Comparison of ENCODE assay signal across 9 mouse cellular contexts in the genomic region with DNA sequence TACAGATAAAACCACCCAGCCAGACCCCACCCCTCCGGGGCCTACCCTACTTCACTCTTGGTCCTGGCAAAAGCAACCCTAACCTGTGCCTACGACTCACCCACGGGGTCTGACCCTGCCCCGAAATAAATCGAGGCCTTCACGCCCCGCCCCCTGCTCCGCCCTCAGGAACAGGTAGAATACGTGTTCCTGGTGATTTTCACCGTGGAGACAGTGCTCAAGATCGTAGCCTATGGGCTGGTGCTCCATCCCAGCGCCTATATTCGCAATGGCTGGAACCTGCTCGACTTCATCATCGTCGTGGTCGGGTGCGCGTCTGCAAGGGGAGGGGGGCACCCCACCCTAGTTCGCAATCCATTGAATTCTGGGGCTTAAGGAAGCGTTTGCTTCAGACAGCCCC. TPM values are rescaled to one million over a fixed set of nuclear protein-coding genes. Genes with fewer than 3 reads are reported as not detected.
DNase-seq lines count a peak whose midpoint lies in the region; ATAC-seq and TF ChIP-seq lines count a peak whose summit lies in the region.
"Had no signal": no experiment of that assay in that cellular context is flagged by ENCODE, and none has a peak within 500 bp of the region (broad histone marks: within the 10 kb centered on the region; RNA-seq: fewer than 3 reads in every experiment).

No protein-coding gene starts in this region.

- no peaks in the 10 kb centered on the region for H3K27me3 ChIP-seq in lung, postnatal 0 days (replicated peaks; ENCODE audit: insufficient read depth, low read length)
- H3K27me3 ChIP-seq in intestine, embryonic 15.5 days (replicated peaks) = no peaks in the 10 kb centered on the region

- H3K4me3 ChIP-seq in lung, postnatal 0 days (ENCODE audit: low read depth, low read length) = peak overlapping the region; percentile 25; the same call in 1 of the 2 replicates
- H3K4me3 ChIP-seq in intestine, embryonic 15.5 days (replicated peaks) = peak overlapping the region; percentile 38

- TF ChIP-seq CTCF in lung, postnatal 0 days (IDR thresholded peaks at IDR 0.05) = no peak

- TF ChIP-seq EP300 in lung, postnatal 0 days (IDR thresholded peaks at IDR 0.05) = no peak

- H3K4me1 ChIP-seq in lung, postnatal 0 days (ENCODE audit: insufficient read depth, low read depth, low read length) = no peaks in the 10 kb centered on the region
- H3K4me1 ChIP-seq in intestine, embryonic 15.5 days (replicated peaks) = 0 out of 2 replicates have a peak, but pooled peaks cover 2% of the 10 kb centered on the region

- ATAC-seq in cerebellum, adult (ENCODE audit: insufficient number of reproducible peaks, low FRiP score, low TSS enrichment) = 0 out of 2 replicates have a peak, but pooled peaks have one; percentile 32
- no peak for ATAC-seq in lung, postnatal 0 days
- ATAC-seq in intestine, embryonic 15.5 days = no peak
- ATAC-seq in monocyte, adult 5-6 weeks (replicated peaks; ENCODE audit: insufficient number of reproducible peaks, low FRiP score, low TSS enrichment, poor library complexity, severe bottlenecking) = no peak

- H3K36me3 ChIP-seq in lung, postnatal 0 days (ENCODE audit: insufficient read depth, low read length) = no peaks in the 10 kb centered on the region
- no peaks in the 10 kb centered on the region for H3K36me3 ChIP-seq in intestine, embryonic 15.5 days

- H3K27ac ChIP-seq in lung, postnatal 0 days (ENCODE audit: low read length) = no peak overlapping the region
- no peak overlapping the region for H3K27ac ChIP-seq in intestine, embryonic 15.5 days

- 15% methylated on average over 21 of the region's 21 CpGs for WGBS in lung, postnatal 0 days
- 28% methylated on average over 21 of the region's 21 CpGs for WGBS in intestine, embryonic 15.5 days

- no peaks in the 10 kb centered on the region for H3K9me3 ChIP-seq in lung, postnatal 0 days (ENCODE audit: low read length)
- H3K9me3 ChIP-seq in intestine, embryonic 15.5 days = no peaks in the 10 kb centered on the region

- H3K9ac ChIP-seq in lung, postnatal 0 days (replicated peaks; ENCODE audit: low read depth) = no peak overlapping the region
- no peak overlapping the region for H3K9ac ChIP-seq in intestine, embryonic 15.5 days

- peak overlapping the region; percentile 49; the same call in 1 of the 2 replicates for H3K4me2 ChIP-seq in lung, postnatal 0 days (replicated peaks; ENCODE audit: low read depth, low read length)
- H3K4me2 ChIP-seq in intestine, embryonic 15.5 days (replicated peaks) = peak overlapping the region; percentile 78

- DNase-seq in cerebellum, postnatal 4 days (ENCODE audit: low spot score in 2 of 2) = no peak
- DNase-seq in lung, postnatal 0 days (ENCODE audit: low spot score) = no peak
- DNase-seq in lung, postnatal 25 days (ENCODE audit: low spot score) = no peak
- DNase-seq in right cerebral cortex, postnatal 4 days = peak; percentile 19
- no peak for DNase-seq in ovary, adult 18-20 months (ENCODE audit: low spot score)

RNA-seq across cellular contexts. Expression of a gene that starts 3.2 kb away (rescaled TPM):
- 0.04 and 0.12 TPM in 2 replicates for polyA plus RNA-seq in lung, postnatal 0 days (2015; fragmentation: Nextera tagmentation; extraction: Ambion mirVana)
- polyA plus RNA-seq in intestine, embryonic 15.5 days (2015; fragmentation: Nextera tagmentation; extraction: Ambion mirVana) = 0.04 TPM in 1 of 2 replicates, not detected in the other
- total RNA-seq in monocyte, adult 5-6 weeks (2017) = 0.10 TPM in 1 of 3 replicates, not detected in the others

RNA-seq across cellular contexts. Expression of a gene that starts 4.7 kb away (rescaled TPM):
- polyA plus RNA-seq in lung, postnatal 0 days (2015; fragmentation: Nextera tagmentation; extraction: Ambion mirVana) = 18.2 and 18.8 TPM in 2 replicates
- polyA plus RNA-seq in intestine, embryonic 15.5 days (2015; fragmentation: Nextera tagmentation; extraction: Ambion mirVana) = 31.2 and 31.4 TPM in 2 replicates
- 10.1 to 16.2 TPM (median 15.0 TPM) in 3 replicates for total RNA-seq in monocyte, adult 5-6 weeks (2017)

RNA-seq across cellular contexts. Expression of a gene that starts 28.2 kb away (rescaled TPM):
- 1.5 and 1.6 TPM in 2 replicates for polyA plus RNA-seq in lung, postnatal 0 days (2015; fragmentation: Nextera tagmentation; extraction: Ambion mirVana)
- polyA plus RNA-seq in intestine, embryonic 15.5 days (2015; fragmentation: Nextera tagmentation; extraction: Ambion mirVana) = 6.3 and 6.5 TPM in 2 replicates
- total RNA-seq in monocyte, adult 5-6 weeks (2017) = 1.7 to 5.0 TPM in 2 of 3 replicates, not detected in the other

RNA-seq across cellular contexts. Expression of a gene that starts 36.0 kb away (rescaled TPM):
- polyA plus RNA-seq in lung, postnatal 0 days (2015; fragmentation: Nextera tagmentation; extraction: Ambion mirVana) = 0.91 and 1.2 TPM in 2 replicates
- 1.3 and 1.5 TPM in 2 replicates for polyA plus RNA-seq in intestine, embryonic 15.5 days (2015; fragmentation: Nextera tagmentation; extraction: Ambion mirVana)
- 0.85 to 3.4 TPM in 2 of 3 replicates, not detected in the other for total RNA-seq in monocyte, adult 5-6 weeks (2017)

RNA-seq across cellular contexts. Expression of a gene that starts 36.6 kb away (rescaled TPM):
- polyA plus RNA-seq in lung, postnatal 0 days (2015; fragmentation: Nextera tagmentation; extraction: Ambion mirVana) = 0.20 TPM in 1 of 2 replicates, not detected in the other
- not detected in 2 replicates for polyA plus RNA-seq in intestine, embryonic 15.5 days (2015; fragmentation: Nextera tagmentation; extraction: Ambion mirVana)
- 0.68 TPM in 1 of 3 replicates, not detected in the others for total RNA-seq in monocyte, adult 5-6 weeks (2017)
- total RNA-seq: left cerebral cortex, postnatal 36 days had no signal
